Mouse (Mus musculus) lung, embryonic 14.5 days (tissue): ENCODE data around the gene Tcp11. TPM values are rescaled to one million over a fixed set of nuclear protein-coding genes. Genes with fewer than 3 reads are reported as not detected.

Source experiments
- ATAC-seq: fragments of 200-750 bp; cut with Nextera tagmentation; 2 replicates; pipeline ENCODE4 v1.8.0; 2017; ENCODE audit warnings: mild to moderate bottlenecking, moderate TSS enrichment, moderate library complexity; ENCODE audit not compliant: insufficient read depth
- DNase-seq: peaks from one replicate; pipeline ENCODE4 v3.0.0-alpha.2; 2015
- H3K27ac ChIP-seq: fragments of 300-500 bp; sonication (generic); 2 replicates; pipeline ENCODE4 v1.5.1; 2014; ENCODE audit warnings: low read depth, mild to moderate bottlenecking, moderate library complexity
- H3K27me3 ChIP-seq: fragments of 300-500 bp; sonication (generic); 2 replicates; pipeline ENCODE4 v1.6.1; 2014; ENCODE audit warnings: low read length, control low read depth; ENCODE audit not compliant: insufficient read depth
- H3K36me3 ChIP-seq: fragments of 300-500 bp; sonication (generic); 2 replicates; pipeline ENCODE4 v1.6.1; 2014; ENCODE audit warnings: control low read depth; ENCODE audit not compliant: insufficient read depth
- H3K4me1 ChIP-seq: fragments of 300-500 bp; sonication (generic); 2 replicates; pipeline ENCODE4 v1.6.1; 2014; ENCODE audit warnings: antibody characterized with exemption, control low read depth; ENCODE audit not compliant: insufficient read depth
- H3K4me2 ChIP-seq: fragments of 300-500 bp; sonication (generic); 2 replicates; pipeline ENCODE4 v1.6.1; 2014; ENCODE audit warnings: mild to moderate bottlenecking
- H3K4me3 ChIP-seq: fragments of 300-500 bp; sonication (generic); 2 replicates; pipeline ENCODE4 v1.5.1; 2014; ENCODE audit warnings: low read depth, low read length
- H3K9ac ChIP-seq: fragments of 300-500 bp; sonication (generic); 2 replicates; pipeline ENCODE4 v1.6.1; 2014
- H3K9me3 ChIP-seq: fragments of 300-500 bp; sonication (generic); 2 replicates; pipeline ENCODE4 v1.6.1; 2016; ENCODE audit warnings: low read depth, low read length, control low read depth
- CTCF ChIP-seq: IDR thresholded peaks from 2 replicates; pipeline ENCODE4 v1.5.1; 2016; ENCODE audit warnings: antibody characterized with exemption, low read depth
- WGBS: fragments of 180-500 bp; shearing (Covaris S2); extraction: QIAGEN DNeasy Blood & Tissue Kit; methylation state at CpG from one replicate; pipeline ENCODE4 v1.1.7; 2014; 5-methylcytosine and 5-hydroxymethylcytosine counted together
- polyA plus RNA-seq: library from polyadenylated mRNA; unstranded; fragments of >200 nt; fragmentation: Nextera tagmentation; extraction: Ambion mirVana; gene quantifications from 2 replicates; pipeline ENCODE4 v1.2.1, GENCODE M21; 2014

Gene Tcp11
- polyA plus RNA-seq, 1 experiment from 2014 or later, result 2.0 TPM

DNA sequence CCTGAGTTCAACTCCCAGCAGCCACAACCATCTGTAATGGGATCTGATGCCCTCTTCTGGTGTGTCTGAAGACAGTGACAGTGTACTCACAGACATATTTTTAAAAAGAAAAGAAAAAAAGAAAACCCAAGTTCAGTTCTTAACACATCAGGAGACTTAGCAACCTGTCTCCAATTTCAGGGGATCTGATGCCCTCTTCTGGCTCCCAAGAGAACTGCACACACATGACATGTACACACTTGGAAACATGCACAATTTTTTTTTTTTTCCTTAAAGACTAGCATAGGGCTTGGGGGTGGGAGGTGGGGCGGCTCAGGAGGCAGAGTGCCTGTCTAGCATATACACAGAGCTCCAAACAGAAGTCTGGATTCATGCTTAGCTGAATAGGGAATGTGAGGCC lies 20.2 kb upstream of the Tcp11 start:
- WGBS, result 87% methylated on average over 1 of the region's 1 CpGs

DNA sequence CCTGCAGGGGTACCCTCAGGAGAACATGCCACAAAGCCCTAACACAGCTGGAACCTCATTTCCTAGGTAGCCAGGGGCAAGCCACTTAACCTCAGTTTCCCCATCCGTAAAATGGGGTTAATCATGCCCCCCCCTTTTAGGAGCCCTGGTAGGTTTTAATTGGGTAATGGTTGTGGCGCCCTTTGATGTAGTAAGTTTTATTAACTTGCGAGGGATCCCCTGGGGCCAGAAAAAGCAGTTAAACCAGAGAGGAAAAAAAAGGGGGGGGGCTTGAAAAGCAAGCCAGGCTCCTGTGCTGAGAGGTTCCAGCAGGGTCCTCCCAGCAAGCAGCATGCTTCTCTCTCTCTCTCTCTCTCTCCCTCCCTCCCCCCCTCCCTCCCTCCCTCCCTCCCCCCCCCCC lies 18.6 kb upstream of the Tcp11 start:
- ATAC-seq (no peak), DNase-seq (no peak)
- Histone ChIP-seq H3K27me3 (no peaks in the 10 kb centered on the region), H3K9ac (no peak overlapping the region), H3K36me3 (no peaks in the 10 kb centered on the region), H3K4me1 (no peaks in the 10 kb centered on the region; the same call in 1 of the 2 replicates), H3K4me3 (no peak overlapping the region), H3K4me2 (no peak overlapping the region), H3K9me3 (no peaks in the 10 kb centered on the region), H3K27ac (no peak overlapping the region)
- TF ChIP-seq CTCF, result no peak
- WGBS, result 65% methylated on average over 3 of the region's 3 CpGs

More for the DNA sequence above, 20.2 kb upstream of the Tcp11 start:
- H3K9me3 ChIP-seq, result no peaks in the 10 kb centered on the region
- H3K27me3 ChIP-seq, result no peaks in the 10 kb centered on the region
- peak; percentile 33; the same call in 1 of the 2 replicates for TF ChIP-seq CTCF
- no peak overlapping the region for H3K9ac ChIP-seq
- ATAC-seq, result no peak
- no peak overlapping the region for H3K4me3 ChIP-seq
- H3K27ac ChIP-seq, result no peak overlapping the region
- H3K4me1 ChIP-seq, result no peaks in the 10 kb centered on the region; the same call in 1 of the 2 replicates
- no peak overlapping the region for H3K4me2 ChIP-seq
- DNase-seq, result no peak
- H3K36me3 ChIP-seq, result no peaks in the 10 kb centered on the region

DNA sequence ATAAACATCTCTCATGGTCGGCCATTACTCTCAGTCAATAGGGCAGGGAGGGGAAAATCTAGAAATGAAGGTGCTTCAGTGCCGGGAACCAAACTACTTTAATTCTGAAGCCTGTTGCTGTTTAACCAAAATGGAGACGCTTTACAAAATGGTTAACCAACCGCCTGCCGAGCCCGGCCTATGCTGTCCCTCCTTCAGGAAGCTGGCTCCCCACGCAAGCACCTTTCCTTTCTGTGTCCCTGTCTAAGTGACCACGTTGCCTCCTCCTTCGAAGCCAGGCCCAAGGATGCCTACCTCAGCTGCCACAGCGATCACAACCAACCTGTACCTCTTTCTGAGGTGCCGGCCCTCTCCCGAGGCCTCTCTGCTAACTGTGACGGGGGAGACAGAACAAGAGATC lies 16.9 kb upstream of the Tcp11 start:
- Histone ChIP-seq H3K36me3 (no peaks in the 10 kb centered on the region), H3K9ac (no peak overlapping the region), H3K27ac (no peak overlapping the region), H3K27me3 (no peaks in the 10 kb centered on the region), H3K9me3 (no peaks in the 10 kb centered on the region), H3K4me1 (no peaks in the 10 kb centered on the region; the same call in 1 of the 2 replicates), H3K4me3 (no peak overlapping the region), H3K4me2 (no peak overlapping the region)
- 75% methylated on average over 13 of the region's 13 CpGs for WGBS
- DNase-seq (no peak), ATAC-seq (no peak)
- no peak for TF ChIP-seq CTCF

DNA sequence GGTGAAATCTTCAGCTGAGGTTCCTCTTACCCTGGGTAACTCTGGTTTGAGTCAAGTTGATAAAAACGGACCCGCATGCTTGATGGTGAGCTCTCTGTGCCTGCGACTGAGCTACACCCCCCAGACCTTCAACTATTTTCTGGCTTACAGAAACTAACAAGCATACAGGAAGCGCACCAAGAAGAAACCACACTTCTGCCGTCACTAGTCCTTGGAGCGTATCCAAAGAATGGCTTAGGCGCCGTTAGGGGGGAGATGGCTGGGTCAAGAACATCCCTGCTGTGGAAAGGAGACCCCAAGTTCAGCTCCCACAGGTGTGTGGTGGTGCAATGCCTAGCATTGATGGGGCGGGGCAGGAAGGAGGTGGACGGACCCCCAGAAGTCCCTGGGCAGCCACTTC lies 16.0 kb upstream of the Tcp11 start:
- Histone ChIP-seq H3K4me3 (no peak overlapping the region), H3K9ac (no peak overlapping the region), H3K4me1 (no peaks in the 10 kb centered on the region; the same call in 1 of the 2 replicates), H3K9me3 (no peaks in the 10 kb centered on the region), H3K36me3 (no peaks in the 10 kb centered on the region), H3K4me2 (no peak overlapping the region), H3K27me3 (no peaks in the 10 kb centered on the region), H3K27ac (no peak overlapping the region)
- DNase-seq, result peak; percentile 72
- WGBS, result 61% methylated on average over 10 of the region's 10 CpGs
- ATAC-seq, result no peak
- TF ChIP-seq CTCF, result no peak

DNA sequence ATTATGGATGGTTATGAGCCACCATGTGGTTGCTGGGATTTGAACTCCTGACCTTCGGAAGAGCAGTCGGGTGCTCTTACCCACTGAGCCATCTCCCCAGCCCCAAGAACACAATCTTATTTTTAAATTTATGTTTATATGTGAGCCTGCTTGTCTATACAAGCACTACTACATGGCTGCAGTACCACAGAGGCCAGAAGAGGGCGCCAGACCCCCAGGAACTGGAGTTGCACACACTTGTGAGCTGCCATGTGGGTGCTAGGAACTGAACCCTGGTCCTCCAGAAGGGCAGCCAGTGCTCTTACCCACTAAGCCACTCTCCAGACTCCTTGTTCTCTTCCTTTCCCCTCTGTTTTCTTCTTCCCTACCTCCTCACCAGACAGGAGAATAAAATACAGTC lies 13.4 kb upstream of the Tcp11 start:
- Histone ChIP-seq H3K9ac (no peak overlapping the region), H3K27me3 (no peaks in the 10 kb centered on the region), H3K4me2 (no peak overlapping the region), H3K36me3 (no peaks in the 10 kb centered on the region), H3K4me1 (no peaks in the 10 kb centered on the region; the same call in 1 of the 2 replicates), H3K9me3 (no peaks in the 10 kb centered on the region), H3K4me3 (no peak overlapping the region), H3K27ac (no peak overlapping the region)
- ATAC-seq (no peak), DNase-seq (no peak)
- TF ChIP-seq CTCF, result peak; percentile 43; the same call in 1 of the 2 replicates
- WGBS, result 77% methylated on average over 3 of the region's 3 CpGs

DNA sequence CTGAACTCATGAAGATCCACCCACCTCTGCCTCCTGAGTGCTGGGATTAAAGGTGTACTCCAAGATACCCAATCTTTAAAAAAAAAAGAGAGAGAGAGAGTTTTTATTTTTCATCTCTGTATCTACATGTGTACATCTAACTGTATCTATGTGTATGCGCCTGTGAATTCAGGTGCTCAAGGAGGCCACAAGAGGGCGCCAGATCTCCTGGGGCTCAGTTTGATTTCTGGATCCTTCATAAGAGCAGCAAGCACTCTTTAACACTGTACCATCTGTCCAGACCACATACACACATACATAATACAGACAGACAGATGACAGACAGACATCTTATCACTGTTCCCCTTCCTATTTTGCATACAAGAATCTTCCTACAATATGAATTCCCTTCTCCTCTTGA lies 11.9 kb upstream of the Tcp11 start:
- H3K27ac ChIP-seq, result no peak overlapping the region
- no peak overlapping the region for H3K9ac ChIP-seq
- H3K36me3 ChIP-seq, result no peaks in the 10 kb centered on the region
- WGBS, result 93% methylated on average over 2 of the region's 2 CpGs
- TF ChIP-seq CTCF, result peak; percentile 55
- H3K4me2 ChIP-seq, result no peak overlapping the region
- ATAC-seq (no peak), DNase-seq (no peak)
- no peaks in the 10 kb centered on the region; the same call in 1 of the 2 replicates for H3K4me1 ChIP-seq
- H3K9me3 ChIP-seq, result no peaks in the 10 kb centered on the region
- no peak overlapping the region for H3K4me3 ChIP-seq
- no peaks in the 10 kb centered on the region for H3K27me3 ChIP-seq

DNA sequence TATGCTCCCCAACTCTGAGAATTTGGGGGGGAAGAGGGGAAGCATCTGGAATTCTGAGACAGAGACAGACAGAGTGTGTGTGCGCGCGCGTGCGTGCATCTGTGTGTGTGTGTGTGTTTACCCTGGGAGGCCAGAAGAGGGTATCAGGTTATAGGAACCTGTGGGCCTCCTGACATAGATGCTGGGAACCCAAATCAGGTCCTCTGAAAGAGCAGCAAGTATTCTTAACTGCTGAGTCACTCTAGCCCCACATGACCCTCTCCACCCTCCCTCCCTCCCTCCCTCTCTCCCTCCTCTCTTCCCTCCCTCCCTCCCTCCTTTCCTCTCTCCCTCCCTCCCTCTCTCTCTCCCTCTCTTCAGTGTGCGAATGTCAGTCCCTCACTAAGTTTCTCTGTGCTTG lies 8.3 kb upstream of the Tcp11 start:
- no peaks in the 10 kb centered on the region for H3K36me3 ChIP-seq
- H3K9me3 ChIP-seq, result no peaks in the 10 kb centered on the region
- no peak overlapping the region for H3K9ac ChIP-seq
- H3K27me3 ChIP-seq, result no peaks in the 10 kb centered on the region
- DNase-seq (no peak), ATAC-seq (no peak)
- H3K4me1 ChIP-seq, result no peaks in the 10 kb centered on the region
- WGBS, result 88% methylated on average over 6 of the region's 6 CpGs
- H3K27ac ChIP-seq, result no peak overlapping the region
- H3K4me2 ChIP-seq, result no peak overlapping the region
- no peak overlapping the region for H3K4me3 ChIP-seq
- TF ChIP-seq CTCF, result no peak

DNA sequence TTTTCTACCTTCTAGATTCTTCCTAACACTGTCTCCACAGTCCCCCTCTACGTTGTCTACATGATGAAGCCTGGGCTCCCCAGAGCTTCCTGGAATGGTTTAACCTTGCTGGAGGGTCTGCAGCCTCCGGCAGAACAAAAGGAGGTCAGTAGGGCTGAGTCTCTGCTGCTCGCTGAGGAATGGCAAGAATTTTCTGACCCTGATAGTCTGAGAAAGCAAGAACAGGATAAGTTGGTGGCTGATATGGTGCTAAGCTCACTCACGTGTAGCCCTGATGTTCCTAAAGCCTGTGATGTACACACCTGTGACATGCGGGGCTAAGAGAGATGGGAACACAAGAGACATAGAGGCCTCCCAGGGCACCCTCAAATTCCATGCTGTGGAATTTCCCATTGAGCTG lies 7.0 kb upstream of the Tcp11 start:
- no peak overlapping the region for H3K4me2 ChIP-seq
- H3K9me3 ChIP-seq, result no peaks in the 10 kb centered on the region
- TF ChIP-seq CTCF, result no peak
- no peaks in the 10 kb centered on the region for H3K4me1 ChIP-seq
- no peak overlapping the region for H3K9ac ChIP-seq
- peak overlapping the region; percentile 73; the same call in 1 of the 2 replicates for H3K27ac ChIP-seq
- DNase-seq (no peak), ATAC-seq (no peak)
- no peaks in the 10 kb centered on the region for H3K27me3 ChIP-seq
- no peak overlapping the region for H3K4me3 ChIP-seq
- no peaks in the 10 kb centered on the region for H3K36me3 ChIP-seq
- WGBS, result 25% methylated on average over 5 of the region's 5 CpGs
